Mouse (Mus musculus): Measurements from ENCODE around the gene 9930021J03Rik. TPM values are rescaled to one million over a fixed set of nuclear protein-coding genes. Genes with fewer than 3 reads are reported as not detected.
A peak's percentile ranks its signal among the peaks of the same experiment; 100 is the strongest.

The 9930021J03Rik gene
- total RNA-seq, 2 experiments from 2014 or later, result 40.9 to 41.2 TPM

DNA sequence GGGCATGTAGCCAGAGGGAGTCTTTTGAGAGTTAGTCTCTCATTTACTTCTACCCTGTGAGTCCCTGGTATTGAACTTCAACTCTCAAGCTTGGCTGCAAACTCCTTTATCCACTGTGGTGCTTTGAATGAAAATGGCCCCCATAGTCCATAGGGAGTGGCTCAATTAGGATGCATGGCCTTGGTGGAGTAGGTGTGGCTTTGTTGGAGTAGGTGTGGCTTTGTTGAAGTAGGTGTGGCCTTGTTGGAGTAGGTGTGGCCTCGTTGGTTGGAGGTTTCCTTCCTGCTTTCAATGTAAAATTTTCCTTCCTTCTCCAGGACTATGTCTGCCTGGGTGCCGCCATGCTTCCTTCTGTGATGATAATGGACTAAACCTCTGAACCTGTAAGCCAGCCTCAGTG, 25.1 kb upstream of the 9930021J03Rik start:
- Histone ChIP-seq H3K27ac (no peak overlapping the region), H3K4me3 (no peak overlapping the region)
- no peak for DNase-seq (ENCODE audit: low spot score in 2 of 2)
- TF ChIP-seq CTCF (conservative IDR thresholded peaks at IDR 0.05), result no peak

DNA sequence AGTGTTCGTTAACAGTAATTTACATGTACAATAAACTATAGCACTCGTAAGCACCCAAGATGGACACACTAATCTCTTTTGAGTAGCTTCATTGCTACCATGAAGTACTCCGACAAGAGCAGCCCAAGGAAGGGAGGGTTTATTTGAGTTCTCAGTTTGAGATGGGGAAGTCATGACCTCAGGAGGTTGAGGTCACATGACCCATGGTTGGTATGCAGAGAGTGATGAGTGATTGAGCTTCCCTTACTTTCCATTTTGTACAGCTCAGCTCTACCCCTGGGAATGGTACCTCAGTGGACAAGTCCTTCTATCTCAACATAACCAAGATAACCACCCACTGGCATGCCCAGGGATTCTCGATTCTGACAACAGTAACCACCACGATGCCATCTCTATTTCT, 22.8 kb upstream of the 9930021J03Rik start:
- no peak overlapping the region for H3K27ac ChIP-seq
- TF ChIP-seq CTCF (conservative IDR thresholded peaks at IDR 0.05), result no peak

DNA sequence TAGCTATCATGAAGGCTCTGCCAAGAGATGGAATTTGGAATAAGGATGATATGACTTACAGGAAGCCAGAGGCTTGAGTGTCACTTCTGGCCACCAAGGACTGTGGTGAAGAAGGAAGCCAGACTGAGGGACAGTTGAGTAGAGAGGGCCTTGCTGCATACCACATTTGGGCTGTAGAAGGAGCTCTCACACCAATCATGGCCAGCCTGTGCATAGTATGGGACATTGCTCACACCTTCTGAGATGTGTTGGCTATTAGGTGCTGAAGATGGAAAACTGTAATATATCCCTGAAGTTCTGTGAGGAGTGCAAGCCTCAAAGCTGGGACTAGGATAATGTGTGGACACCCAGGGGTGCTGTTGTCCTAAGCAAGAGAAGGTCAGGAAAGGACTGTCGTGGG, 20.9 kb upstream of the 9930021J03Rik start:
- Histone ChIP-seq H3K27ac (no peak overlapping the region), H3K4me3 (no peak overlapping the region)
- TF ChIP-seq CTCF (conservative IDR thresholded peaks at IDR 0.05), result peak; percentile 87
- DNase-seq (ENCODE audit: low spot score in 2 of 2), result peak; percentile 44 to 54

More for the DNA sequence above, 22.8 kb upstream of the 9930021J03Rik start:
- no peak for DNase-seq (ENCODE audit: low spot score in 2 of 2)
- H3K4me3 ChIP-seq, result no peak overlapping the region

DNA sequence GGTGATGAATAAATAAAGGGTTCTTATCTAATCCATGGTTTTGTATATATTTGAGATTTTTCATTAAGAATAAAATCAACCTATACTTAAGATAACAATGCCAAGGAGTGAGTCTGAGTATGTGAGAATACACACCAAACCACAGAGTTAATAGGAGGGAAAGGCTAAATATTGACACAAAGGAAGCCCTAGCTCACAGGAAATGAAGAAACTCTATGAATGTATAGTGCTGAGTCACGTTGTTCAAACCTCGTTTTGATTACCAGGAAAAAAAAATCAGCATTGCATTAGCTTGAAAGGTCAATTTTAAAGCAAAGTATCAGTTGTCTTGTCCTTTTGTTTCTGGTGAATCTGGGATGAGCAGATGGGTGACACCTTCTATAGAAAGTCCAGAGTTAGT, 19.2 kb upstream of the 9930021J03Rik start:
- no peak for TF ChIP-seq CTCF (conservative IDR thresholded peaks at IDR 0.05)
- no peak for DNase-seq (ENCODE audit: low spot score in 2 of 2)
- Histone ChIP-seq H3K27ac (no peak overlapping the region), H3K4me3 (no peak overlapping the region)

DNA sequence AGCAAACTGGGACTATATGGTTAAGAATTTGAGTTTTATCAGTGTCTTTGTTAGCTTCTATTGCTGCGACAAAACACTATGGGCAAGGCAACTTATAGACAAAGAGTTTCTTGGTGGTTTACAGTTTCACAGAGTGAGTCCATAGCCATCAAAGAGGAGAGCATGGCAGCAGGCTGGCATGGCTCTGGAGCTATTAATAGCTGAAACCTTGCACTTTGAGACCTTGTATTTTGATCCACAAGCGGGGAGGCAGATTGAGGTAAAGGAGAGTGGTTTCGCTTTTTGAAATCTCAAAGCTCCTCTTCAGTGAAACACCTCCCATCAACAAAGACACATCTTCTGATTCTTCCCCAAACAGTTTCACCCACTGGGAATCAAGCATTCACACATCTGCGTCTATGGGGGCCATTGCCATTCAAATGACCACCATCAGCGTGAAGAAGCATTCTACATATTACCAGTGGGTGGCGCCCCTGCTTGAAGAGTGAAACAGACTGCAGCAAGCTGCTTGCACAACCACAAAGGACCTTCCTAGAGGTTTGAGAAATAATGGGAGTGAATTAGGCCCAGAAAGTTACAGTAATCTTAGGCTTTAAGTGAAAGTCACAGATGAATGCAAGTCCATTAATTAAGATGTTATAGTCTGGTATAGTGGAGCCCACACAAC, 18.4 kb upstream of the 9930021J03Rik start:
- H3K27ac ChIP-seq, result no peak overlapping the region
- peak; percentile 77 for TF ChIP-seq CTCF (conservative IDR thresholded peaks at IDR 0.05)
- no peak overlapping the region for H3K4me3 ChIP-seq
- no peak for DNase-seq (ENCODE audit: low spot score in 2 of 2)

DNA sequence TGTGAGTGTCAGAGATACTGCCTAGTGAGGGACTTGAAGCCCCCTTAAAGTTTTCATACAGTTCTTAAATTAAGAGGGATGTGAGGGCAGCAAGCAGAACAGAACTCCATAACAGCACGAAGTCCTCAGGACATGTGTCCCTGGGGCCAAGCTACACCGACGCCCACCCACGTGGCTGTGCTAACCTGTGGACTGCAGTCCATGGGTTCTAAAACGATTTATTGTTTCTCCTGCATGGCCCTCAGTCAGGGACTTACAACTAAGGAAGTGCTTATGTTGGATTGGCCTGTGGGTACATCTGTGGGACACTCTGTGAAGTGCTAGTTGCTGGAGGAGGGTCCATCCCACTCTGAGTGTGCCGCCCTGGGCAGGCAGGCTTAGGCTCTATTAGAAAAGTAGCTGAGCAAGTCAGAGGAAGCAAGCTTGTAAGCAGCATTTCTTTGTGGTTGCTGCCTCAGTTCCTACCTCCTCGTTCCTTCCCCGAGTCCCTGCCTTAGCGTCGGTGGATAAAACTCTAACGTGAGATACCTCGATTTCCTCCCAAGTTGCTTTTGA, 17.7 kb upstream of the 9930021J03Rik start:
- DNase-seq (ENCODE audit: low spot score in 2 of 2), result no peak
- H3K27ac ChIP-seq, result no peak overlapping the region
- no peak for TF ChIP-seq CTCF (conservative IDR thresholded peaks at IDR 0.05)
- H3K4me3 ChIP-seq, result no peak overlapping the region

DNA sequence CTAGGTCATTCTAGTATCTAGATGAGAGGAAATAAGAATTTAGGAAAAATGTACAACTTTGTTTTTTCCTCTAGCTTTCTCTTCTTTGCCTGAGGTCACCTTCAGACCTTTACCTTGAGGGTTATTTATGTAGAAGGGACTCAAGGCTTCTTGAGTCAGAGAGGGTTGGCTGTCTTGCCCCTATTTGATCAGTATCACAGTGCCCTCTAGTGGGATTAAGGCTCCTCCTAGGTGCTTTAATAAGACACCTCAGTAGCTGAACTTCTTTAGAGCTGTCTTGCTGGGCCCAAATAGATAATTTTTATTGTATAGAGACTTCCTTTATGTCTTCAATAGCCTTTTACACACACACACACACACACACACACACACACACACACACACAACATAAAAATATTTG, 15.2 kb upstream of the 9930021J03Rik start:
- Histone ChIP-seq H3K4me3 (no peak overlapping the region), H3K27ac (no peak overlapping the region)
- peak; percentile 34 to 57 for DNase-seq (ENCODE audit: low spot score in 2 of 2)
- TF ChIP-seq CTCF (conservative IDR thresholded peaks at IDR 0.05), result peak; percentile 79

DNA sequence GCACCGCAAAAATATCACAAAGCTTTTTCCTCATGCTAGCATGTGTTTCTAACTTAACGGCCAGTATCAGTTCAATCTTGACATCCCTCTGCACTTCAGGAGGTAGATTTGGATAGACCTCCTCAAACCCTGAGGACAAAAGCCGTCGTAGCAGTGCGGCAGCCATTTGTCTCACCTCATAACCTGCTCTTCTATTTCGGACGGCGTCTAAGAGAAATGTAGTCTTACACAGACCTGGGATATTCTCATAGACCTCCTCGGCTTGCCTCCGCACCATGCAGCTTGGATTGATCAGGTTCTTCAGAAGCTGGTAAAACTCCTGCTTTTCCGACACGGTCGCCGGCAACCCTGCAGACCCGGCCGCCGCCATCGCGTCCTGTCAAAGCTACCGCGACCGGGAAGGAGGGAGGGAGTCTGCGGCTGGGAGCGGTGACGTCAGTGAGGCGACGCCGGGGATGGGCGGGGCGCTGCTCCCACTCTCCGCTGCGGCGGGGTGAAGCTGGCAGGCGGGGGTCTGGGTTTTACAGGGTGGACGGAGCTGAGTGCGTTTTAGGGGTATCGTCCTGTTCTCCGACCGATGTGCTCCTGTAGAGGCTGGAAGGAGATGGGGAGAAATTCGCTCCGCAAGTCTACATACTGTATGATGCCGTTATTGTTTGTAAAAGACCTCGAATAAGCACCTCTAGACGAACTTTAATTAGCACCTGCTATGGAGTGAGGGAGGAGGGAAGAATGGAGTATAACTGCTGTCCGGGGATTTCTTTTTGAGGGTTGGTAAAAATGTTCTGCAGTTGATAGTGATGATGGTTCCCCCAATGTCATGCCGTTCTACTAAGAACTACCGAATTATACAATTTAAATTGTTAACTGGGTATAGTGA, 7.0 kb upstream of the 9930021J03Rik start, which contains the start of gene Ranbp6:
Gene Ranbp6, minus strand, starts transcription at position 394 of the 880 bp plus-strand sequence.
- Histone ChIP-seq H3K4me3 (peak within 1 kb of the TSS; percentile 82), H3K27ac (peak within 1 kb of the TSS; percentile 92)
- peak; percentile 92 to 97 for DNase-seq (ENCODE audit: low spot score in 2 of 2)
- no peak for TF ChIP-seq CTCF (conservative IDR thresholded peaks at IDR 0.05)

DNA sequence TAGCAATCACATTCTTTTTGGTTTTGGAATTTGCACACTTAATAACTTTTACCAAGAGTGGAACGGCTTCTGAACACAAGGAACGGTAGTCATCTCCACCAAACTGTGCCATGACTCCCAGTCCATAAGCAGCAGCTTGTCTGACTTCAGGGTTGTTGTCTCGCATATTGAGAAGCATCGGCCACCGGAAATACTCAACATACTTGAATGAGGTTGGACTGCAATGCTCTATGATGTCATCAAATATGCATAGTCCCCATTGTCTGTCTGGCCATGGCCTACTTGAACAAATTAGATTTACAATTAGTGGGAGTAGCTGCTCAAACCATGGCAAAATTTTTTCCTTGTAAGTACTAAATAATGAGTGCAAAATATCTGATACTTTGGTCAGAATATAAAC, 4.2 kb upstream of the 9930021J03Rik start:
- H3K27ac ChIP-seq, result no peak overlapping the region
- TF ChIP-seq CTCF (conservative IDR thresholded peaks at IDR 0.05), result no peak
- no peak overlapping the region for H3K4me3 ChIP-seq
- no peak for DNase-seq (ENCODE audit: low spot score in 2 of 2)

DNA sequence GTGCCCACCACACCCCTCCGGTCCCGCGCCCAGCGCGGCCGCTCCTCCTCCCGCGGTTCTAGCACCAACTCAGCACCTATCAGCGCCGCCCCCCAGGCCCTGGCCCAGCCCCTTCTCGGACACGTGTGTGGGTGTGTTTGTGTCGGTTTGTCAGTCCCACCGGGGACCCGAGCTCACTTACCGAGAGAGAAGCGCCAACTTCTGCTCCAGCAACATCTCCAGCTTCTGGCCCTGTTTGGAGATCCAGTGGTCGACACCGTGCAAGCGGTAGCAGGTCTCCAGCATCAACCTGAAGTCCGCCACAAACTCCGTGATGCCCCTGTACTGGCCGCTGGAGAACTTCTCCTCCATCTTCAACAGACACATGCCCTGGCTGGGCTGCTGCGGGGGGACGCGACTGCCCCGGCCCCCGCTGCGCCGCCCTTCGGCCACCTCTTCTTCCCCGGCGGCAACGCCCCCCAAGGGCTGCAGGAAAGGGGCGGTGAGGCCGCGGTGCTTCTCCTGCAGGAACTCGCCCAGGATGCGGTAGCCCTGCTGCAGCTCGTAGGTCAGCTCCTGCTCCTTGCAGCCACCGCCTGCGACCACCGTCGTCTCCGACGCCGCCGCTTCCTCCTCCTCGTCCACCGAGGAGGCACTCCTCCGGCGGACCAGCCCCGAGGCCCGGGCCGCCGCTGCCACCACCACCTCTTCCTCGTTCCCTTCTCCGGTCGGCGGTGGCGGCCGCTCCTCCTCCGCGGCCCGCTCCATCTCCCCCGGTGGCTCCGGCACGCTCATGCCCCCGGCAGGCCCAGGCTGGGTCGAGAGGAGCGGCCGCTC, 480 bp downstream of the 9930021J03Rik start:
- DNase-seq (ENCODE audit: low spot score in 2 of 2), result peak; percentile 13 to 47
- TF ChIP-seq CTCF (conservative IDR thresholded peaks at IDR 0.05), result no peak; the same call in 1 of the 2 replicates
- Histone ChIP-seq H3K4me3 (peak overlapping the region; percentile 90), H3K27ac (peak overlapping the region; percentile 94)

DNA sequence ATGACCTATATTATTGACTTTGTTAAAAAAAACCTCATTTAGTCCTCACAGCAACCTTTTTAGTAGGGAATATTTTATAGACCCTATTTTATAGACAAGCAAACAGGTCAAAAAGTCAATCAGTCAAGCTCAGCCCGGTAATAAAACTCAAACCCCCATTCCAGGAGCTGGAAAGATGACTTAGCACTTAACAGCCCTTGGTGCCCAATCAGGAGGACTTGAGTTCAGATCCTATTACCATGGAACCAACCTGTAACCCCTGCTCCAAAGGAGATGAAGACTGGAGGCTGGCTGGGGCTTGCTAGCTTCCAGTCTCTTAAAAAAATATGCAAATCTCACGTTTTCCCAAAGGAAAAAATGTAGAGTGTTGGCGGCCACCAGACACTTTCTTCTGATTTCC, 1.8 kb downstream of the 9930021J03Rik start:
- Histone ChIP-seq H3K4me3 (peak overlapping the region; percentile 90), H3K27ac (no peak overlapping the region)
- DNase-seq (ENCODE audit: low spot score in 2 of 2), result no peak
- no peak for TF ChIP-seq CTCF (conservative IDR thresholded peaks at IDR 0.05)

DNA sequence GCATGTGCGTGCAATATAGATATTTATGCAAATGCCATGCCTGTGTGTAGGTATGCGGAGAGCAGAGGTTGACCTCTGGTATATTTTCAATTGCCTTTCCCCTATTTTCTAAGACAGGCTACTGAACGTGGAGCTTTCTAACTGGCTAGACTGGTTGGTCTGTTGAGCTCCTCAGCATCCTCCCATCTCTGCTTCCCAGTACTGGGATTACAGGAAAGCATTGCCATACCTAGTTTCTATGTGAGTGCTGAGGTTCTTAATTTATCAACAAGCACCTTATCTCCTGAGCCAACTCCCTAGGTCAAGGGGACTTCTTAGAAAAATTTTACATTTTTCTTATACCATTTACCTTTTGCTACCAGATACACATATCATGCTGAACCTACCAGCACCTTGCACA, 8.4 kb downstream of the 9930021J03Rik start:
- Histone ChIP-seq H3K27ac (no peak overlapping the region), H3K4me3 (no peak overlapping the region)
- no peak for TF ChIP-seq CTCF (conservative IDR thresholded peaks at IDR 0.05)
- no peak for DNase-seq (ENCODE audit: low spot score in 2 of 2)

Measured in layer of hippocampus, adult 2 months (tissue).